Mouse (Mus musculus): ENCODE data around the gene Hsd11b1.

- TF ChIP-seq CTCF (IDR thresholded peaks at IDR 0.05; ENCODE audit: low read depth): no peak
- no peak for TF ChIP-seq EP300 (IDR thresholded peaks at IDR 0.05; ENCODE audit: low read depth)
Measured at GRCm38 (mm10) chr1:193255032-193255431, 8.8 kb downstream of the Hsd11b1 start.

Data from heart, postnatal 0 days (tissue).